Mouse (Mus musculus) urinary bladder, postnatal 4 days (tissue): Measurements from ENCODE around the gene Flg2.

Source experiments
- DNase-seq, 2 experiments: peaks; one replicate each; pipeline ENCODE4 v3.0.0; 2021 to 2022; ENCODE audit warnings: low spot score in 2 of 2

Flg2 gene

DNA sequence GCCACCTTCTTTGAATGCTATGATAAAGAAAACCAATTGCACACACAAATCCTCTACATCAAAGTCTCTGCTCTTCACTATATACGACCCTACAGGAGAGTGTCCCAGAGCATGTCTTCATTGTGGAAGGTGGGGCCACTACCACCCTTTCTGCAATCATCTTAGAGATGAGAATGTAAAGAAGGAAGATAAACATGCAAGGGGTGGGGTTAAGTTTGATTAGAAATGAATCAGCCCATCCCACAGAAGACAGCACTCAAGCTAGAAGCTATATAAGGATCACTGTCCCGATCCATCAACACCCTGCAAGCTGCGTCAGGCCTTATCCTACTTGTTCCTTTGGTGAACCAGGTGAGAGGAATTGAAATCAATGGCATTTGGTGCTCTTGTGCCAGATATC is at the start of gene Flg2:
Flg2 (plus strand) TSS at position 301 of the 400 bp plus-strand sequence.
- DNase-seq: no peak

DNA sequence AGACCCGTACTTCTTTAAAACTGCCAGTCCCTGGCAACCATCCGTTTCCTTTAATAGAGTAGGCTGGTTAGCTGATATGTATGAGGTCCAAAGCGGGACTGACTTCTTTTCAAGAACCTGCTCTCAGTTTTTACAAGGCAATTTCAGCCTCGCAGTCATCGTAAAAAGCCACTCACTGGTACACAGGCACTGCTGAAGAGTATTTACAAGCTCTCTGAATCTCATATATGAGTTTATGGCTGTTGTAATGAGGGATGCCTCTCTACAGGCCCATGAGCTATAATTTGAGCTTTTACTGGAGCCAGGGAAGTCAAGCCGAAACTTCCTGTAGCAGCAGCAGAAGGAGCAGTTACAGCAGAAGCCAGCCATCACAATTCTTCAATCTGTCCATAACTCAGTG is 34.6 kb upstream of the Flg2 start:
- no peak for DNase-seq

DNA sequence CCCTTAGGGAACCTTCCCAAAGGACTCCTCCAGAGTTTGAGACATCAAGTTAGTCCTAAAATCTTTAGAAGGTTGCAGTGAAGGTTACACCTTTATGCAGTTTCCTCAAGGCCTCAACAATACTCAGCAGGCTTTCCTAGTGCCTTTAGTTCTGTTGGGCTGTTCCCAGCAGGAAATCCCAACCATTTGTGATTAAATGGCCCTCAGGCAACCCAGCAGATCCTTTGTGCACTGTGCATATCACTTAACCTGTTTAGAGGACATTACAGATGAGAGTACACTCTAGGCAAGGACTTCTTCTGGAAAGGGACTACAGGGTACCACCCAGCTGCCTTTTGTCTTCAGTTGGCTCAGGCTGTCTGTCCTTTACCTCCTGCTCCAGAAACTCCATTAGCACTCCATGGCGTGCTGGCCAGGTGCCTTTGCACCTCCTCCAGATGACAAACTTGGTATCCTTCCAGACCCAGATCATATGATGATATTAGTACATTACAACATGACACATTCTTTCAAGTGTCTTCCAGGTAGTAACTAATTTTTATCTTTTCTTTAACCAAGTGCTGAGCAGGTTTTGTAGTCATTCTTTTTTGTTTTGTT is 34.0 kb upstream of the Flg2 start:
- no peak for DNase-seq

DNA sequence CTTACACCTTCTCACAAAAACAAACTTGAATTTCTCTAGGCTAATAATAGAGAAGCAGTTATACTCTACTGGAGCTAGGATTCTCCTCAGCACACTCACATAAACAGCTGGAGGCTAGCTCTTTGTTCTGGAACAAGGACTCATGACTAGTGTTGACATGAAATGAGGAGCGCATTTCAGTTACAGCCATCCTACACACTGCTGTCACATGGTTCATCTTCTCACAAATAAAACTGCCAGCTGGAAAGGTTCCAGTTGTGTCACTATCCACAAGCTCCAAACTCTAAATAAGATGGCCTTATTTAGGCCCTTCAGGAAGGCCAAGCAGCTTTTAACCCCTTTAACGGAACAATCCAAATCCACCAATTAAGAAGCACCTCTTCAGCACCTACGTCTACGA is 16.2 kb upstream of the Flg2 start:
- DNase-seq: no peak

DNA sequence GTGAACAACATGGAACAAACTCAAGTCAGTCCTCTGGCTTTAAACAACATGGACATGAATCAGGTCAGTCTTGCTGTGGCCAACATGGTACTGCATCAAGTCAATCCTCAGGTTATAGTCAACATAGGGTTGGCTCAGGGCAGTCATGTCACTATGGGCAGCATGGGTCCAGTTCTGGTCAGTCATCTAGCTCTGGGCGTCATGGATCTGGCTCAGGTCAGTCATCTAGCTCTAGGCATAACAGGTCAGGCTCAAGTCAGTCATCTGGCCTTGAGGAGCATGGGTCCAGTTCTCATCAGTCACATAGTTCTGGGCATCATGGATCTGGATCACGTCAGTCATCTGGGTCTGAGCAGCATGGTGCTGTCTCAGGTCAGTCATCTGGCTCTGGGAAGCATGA is 4.9 kb downstream of the Flg2 start:
- DNase-seq: no peak

DNA sequence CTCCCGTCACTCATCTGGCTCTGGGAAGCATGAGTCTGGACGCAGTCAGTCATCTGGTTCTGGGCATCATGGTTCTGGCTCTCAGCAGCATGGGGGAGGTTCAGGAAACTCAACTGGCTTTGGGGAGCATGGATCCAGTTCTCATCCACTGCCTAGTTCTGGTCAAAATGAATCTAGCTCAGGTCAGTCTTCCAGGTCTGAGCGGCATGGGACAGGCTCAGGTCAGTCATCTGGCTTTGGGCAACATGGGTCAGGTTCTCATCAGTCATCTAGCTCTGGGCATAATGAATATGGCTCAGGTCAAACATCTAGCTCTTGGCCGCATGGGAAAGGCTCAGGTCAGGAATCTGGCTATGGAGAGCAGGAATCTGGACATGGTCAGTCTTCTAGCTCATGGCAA is 5.4 kb downstream of the Flg2 start:
- no peak for DNase-seq
